Mouse (Mus musculus): ENCODE data around the gene Usp29.

The Usp29 gene

GRCm38 (mm10) chr7:6730241-6730640 is at the start of gene Usp29, which contains the start of gene Peg3:
TSS of gene Usp29 (plus strand) at chr7:6730578.
TSS of gene Peg3 (minus strand) at chr7:6730431.
- DNase-seq (ENCODE audit: low spot score in 2 of 2) = peak; percentile 83 to 88

DNA sequence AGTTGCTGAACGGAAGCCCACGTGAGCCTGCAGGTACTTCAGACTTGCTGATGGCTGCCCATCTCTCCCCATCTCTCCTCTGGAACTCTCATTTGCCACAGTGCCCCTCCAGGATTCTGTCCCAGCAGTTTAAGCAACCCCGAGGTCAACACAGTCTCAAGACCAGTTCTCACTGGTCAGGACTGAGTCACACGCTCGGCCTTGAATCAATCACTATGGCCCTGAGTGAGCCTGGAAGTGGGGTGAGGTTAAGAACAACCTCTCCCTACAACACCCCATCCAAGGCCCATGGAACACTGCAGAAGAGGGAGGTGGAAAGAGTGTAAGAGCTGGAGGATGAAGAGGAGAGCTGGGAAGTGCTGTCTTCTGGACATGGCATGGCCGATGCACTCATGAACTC is 44.9 kb upstream of the Usp29 start:
- DNase-seq (ENCODE audit: low spot score in 2 of 2) = no peak

DNA sequence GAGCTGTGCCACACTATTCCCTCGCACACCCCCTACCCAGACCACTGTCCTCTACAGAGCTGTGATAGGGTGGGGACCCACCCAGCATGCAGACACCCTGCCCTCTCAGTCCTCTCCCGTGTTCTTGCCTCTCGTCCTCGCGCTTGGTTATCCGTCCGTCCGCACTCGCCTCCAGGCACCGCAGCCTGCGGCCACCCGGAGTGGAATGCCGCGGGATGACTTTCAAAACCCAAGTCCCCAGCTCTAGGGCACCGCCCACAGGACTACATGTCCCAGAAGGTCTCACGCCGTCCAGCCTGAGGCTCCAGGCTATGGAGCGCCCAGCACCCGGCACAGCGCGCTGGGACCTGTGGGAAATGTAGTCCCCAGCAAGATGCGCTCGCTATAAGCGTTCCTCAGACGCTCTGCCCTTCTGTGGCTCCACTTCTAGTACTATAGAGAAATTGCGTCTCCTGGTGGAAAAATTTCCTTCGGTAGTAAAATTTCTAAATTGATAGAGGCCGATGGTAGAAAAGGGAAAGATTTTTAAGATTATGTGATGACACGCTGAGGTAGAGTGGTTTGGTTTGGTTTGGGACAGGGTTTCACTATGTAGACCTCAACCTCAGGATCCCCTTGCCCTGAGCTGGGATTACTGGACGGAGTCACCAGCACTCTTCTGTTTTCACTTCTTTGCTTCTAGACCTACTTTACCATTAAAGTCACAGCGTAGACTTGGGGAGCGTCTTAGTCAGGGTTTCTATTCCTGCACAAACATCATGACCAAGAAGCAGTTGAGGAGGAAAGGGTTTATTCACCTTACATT is 33.9 kb upstream of the Usp29 start, which contains the start of gene Zim1:
Zim1 (minus strand) TSS at position 210 of the 805 bp plus-strand sequence.
- peak; percentile 90 for DNase-seq (ENCODE audit: low spot score in 2 of 2)

DNA sequence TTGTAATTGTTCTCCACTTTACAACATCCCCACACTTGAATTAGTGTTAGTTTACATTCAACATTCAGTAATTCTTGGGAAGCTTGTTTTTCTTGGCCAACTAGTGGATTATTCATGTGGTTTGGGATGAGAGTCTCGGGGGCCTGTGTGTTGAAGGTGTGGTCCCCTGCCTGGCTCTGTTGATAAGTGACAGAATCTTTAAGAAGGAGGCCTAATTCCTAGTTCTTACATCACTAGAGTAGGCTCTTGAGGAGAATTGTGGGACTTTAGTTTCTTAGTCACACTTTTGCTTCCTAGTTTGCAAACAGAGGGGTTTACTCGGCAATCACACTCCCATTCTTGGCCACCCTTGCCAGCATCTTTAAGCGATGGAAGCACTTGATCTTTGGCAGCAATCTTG is 31.1 kb upstream of the Usp29 start:
- no peak for DNase-seq (ENCODE audit: low spot score in 2 of 2)

- DNase-seq (ENCODE audit: low spot score in 2 of 2) = no peak
Measured at GRCm38 (mm10) chr7:6707416-6708015, 22.9 kb upstream of the Usp29 start.

DNA sequence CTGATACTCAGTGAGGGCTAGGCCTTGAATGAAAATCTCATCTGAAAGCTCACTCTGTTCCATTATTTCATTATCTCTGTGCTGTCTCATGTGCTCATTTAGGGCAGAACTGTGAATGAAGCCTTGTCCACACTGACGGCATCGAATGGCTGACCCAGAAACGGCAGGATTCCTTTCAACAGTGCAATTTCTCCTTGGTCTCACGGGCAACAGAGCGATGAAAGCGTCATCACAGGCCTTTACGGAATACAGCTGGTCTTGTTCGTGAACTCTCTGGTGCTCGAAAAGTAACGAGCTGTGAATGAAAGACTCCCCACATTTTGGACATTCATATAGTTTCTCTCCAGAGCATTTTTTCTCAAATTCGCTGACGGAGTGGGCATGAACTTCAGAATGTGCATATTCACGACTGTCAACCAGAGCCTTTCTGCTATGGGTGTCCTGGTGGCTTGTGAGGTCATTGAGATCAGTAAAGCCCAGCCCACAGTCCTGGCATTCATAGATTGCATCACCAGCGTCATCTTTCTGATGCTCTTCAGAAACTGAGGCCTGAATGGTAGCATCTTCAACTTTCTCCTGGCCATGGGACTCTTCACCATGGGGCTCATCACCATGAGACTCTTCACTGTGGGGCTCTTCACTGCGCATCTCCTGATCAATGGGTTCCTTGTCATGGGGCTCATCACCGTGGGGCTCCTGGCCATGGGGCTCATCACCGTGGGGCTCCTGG is 21.8 kb upstream of the Usp29 start:
- no peak for DNase-seq (ENCODE audit: low spot score in 2 of 2)

GRCm38 (mm10) chr7:6709396-6709795 is 21.0 kb upstream of the Usp29 start:
- DNase-seq (ENCODE audit: low spot score in 2 of 2) = no peak

DNA sequence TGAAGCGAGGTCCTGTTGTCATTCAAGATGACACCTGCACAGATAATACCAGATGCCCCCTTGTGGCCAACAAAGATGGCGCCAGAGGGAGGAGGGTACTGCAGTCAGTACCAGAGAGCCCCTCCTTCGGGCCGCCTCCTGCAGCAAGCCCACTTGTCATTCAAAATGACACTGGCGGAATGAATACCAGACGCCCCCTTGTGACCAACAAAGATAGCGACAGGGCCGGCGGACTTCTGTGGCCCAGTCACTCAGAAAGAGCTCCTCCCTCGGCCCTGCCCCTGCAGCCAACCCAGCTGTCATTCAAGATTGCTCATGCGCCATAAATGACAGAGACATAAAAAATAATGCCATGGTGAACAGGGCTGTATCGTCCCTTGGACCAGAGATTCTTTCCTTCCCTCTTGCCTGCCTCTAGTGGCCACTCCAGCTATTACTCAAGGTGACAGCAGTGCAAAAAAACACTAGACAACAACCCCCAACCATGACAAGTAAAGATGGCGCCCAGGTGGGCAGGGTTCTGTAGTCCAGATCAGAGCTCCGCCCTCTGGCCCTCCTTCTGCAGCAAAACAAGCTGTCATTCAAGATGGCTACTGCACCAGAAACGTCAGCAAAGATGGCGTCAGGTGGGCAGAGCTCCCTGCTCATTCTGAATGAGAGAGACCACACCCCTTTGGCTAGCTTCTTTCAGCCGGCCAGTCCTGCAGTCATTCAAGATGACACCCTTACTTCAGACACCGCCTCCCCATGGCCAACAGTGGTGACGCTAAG is 2.8 kb upstream of the Usp29 start:
- peak; percentile 86 to 88 for DNase-seq (ENCODE audit: low spot score in 2 of 2)

DNA sequence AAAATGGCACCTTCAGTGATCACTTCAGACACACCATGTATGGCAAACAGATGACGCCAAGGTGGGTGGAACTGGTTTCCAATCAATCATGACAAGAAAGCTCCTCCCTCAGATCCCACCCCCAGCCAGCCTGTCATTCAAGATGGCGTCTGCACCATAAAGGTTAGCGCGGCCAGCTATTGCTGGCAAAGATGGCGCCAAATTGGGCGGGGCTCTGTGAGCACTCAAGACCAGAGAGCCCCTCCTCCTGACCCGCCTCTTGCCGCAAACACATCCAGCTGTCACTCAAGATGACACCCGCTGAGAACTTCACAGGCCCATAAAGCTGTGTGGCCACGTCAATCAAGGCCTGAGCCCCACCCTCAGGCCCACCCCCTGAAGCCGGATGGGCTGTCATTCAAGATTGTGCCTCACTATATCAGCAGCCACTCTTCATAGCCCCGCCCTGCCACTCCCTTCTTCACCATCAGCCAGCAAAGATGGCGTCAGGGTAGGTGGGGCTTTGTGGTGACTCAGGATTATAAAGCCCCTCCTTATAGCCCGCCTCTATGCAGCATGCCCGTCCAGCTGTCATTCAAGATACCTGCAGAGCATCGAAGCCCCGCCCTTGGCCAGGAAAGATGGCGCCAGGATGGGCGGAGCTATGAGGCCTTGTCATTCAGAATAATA is 2.0 kb upstream of the Usp29 start:
- peak; percentile 85 to 91 for DNase-seq (ENCODE audit: low spot score in 2 of 2)

- peak; percentile 91 to 93 for DNase-seq (ENCODE audit: low spot score in 2 of 2)
Measured at GRCm38 (mm10) chr7:6729061-6729817, 1.1 kb upstream of the Usp29 start.

- DNase-seq (ENCODE audit: low spot score in 2 of 2) = peak; percentile 23 to 32
Measured at GRCm38 (mm10) chr7:6730801-6731200, 423 bp downstream of the Usp29 start.

DNA sequence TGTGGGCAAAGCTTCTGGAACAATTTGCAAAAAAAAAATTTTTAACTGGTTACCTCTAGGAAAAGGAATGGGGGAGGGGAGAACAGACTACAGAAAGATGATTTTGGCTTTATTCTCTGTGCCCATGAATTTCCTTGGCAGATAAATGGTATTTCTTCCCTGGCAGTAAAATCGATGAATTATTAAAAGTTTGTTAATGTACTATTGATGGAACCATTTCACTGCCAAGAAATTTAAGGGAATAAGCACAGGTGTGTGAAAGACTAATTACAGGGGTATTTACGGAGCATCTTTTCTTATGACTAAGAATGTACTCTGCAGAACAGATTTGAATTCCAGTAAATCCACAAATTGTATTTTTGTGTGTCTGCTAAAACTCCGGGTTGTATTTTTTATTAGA is 995 bp downstream of the Usp29 start:
- no peak for DNase-seq (ENCODE audit: low spot score in 2 of 2)

DNA sequence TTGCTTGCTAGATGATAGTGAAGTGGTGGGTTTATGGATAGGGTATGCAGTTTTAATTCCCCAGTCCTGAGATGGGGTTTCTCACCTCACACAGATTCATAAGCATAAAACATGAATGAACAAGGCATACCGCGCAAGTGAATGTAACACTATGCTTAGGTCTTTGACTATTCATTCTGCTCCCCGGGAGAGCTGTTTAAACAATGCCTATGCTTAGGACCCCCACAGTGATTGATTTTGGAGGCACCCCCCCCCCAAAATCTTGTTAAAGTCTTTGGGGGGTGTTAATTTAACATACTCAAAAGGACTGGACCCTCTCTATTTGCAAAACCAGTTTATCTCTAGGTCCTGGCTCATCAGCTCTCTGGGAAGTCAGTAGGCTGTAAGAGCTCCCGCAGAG is 1.6 kb downstream of the Usp29 start:
- DNase-seq (ENCODE audit: low spot score in 2 of 2) = no peak

DNA sequence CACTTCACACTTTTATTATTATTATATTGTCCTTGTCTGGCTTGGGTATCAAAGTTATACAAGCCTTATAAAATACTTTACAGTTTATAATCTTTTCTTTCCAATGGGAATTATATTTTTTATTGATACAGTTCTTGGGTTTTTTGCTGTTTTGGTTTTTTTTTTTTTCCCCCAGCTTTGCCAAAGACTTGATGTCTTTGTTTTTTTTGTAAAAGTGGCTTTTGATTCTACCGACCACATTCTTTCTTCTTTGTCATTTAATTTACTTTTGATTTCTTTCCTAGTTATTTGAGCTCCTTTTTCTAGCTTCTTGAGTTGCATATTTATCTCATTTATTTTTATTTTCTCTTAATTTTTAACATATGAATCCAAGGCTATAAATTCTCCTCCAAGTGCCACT is 5.7 kb downstream of the Usp29 start:
- no peak for DNase-seq (ENCODE audit: low spot score in 2 of 2)

DNA sequence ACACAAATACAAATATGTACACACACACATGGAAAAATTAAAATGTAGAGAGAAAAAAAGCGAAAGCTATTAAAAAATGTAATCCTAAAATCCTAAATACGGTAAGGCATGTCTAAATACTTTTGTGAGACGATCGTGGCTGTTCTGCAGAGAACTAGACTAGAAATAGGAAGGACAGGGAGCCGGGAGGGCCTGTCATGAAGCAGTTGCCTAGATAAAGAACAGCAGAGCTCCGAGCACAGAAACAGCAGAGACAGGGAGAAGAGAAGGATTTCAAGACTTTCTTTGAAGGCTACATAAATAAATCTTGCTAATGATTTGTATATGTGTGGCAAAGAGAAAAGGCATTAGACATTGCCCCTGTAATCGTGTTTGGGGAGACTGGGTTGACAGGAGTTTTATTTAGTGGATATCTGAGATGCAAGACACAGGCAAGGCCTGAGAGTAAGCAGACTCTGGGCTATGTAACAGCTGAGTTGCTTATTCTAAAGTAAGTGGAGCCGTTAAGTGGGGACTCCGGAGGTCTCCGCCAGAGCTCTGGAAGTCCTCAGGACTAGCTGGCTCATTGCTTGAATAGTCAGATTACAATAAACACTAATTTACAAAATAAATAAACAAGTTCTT is 14.0 kb downstream of the Usp29 start:
- no peak for DNase-seq (ENCODE audit: low spot score in 2 of 2)

- DNase-seq (ENCODE audit: low spot score in 2 of 2) = no peak
Measured at GRCm38 (mm10) chr7:6749196-6749595, 18.8 kb downstream of the Usp29 start.

DNA sequence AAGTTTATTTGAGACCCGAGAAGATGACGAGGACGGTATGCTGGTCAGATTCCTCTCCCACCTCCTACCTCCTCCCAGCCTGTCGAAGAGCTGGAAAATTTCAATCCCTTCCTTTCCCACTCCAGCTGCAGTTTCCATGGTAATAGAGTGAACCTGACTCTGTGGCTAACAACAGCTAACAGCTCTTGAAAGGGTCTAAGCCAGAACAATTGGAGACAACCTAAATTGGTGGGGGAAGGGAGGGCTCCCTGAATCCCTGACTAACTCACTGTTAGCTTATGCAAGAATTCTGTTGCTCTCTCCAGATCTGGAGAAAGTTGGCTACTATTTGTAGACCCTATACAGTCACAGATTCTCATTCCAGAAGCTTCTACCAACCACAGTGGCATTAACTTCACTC is 23.1 kb downstream of the Usp29 start:
- no peak for DNase-seq (ENCODE audit: low spot score in 2 of 2)

GRCm38 (mm10) chr7:6756777-6757291 is 26.5 kb downstream of the Usp29 start:
- DNase-seq (ENCODE audit: low spot score in 2 of 2) = no peak

DNA sequence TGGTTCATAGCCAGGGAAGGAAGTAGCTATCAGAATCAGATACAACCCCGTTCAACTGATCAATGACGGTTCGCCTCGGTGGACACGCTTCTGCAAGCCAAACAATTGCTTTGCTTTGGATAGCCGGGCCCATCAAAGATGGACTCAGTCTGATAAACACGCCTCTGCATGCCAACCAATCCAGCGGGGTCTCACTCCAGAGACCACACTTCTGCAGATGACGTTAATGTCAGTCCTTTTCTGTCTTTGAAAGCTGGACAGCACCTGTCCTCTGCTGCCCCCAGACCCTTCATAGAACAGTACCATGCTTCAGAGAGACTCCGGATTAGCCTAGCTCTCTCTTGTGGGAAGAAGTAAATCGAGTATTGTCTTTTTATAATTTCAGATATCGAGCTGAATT is 29.3 kb downstream of the Usp29 start:
- no peak for DNase-seq (ENCODE audit: low spot score in 2 of 2)

DNA sequence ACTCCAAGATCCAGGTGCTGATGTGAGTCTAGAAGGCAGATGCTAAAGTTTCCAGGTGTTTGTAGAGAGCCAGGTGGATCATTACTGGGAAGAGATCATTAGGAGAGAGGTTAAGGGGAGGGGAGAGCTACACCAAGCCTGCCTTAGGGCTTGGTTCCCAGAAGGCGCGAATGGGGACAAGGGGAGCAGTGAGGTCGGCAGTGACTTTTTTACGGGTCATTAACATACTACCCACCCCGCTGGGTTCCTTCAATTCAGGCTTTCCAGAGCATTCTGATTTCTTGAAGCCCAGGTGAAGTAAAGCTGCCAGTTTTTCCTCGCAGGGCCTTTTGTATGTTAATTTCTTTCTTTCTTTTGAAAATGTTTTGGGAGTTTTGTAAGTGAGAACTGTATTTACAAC is 29.8 kb downstream of the Usp29 start:
- no peak for DNase-seq (ENCODE audit: low spot score in 2 of 2)
